Mouse (Mus musculus): ENCODE results near the gene Abr. TPM values are rescaled to one million over a fixed set of nuclear protein-coding genes. Genes with fewer than 3 reads are reported as not detected.
A peak's percentile ranks its signal among the peaks of the same experiment; 100 is the strongest.

The Abr gene
- polyA plus RNA-seq, 1 experiment from 2014 or later: 30.7 TPM

DNA sequence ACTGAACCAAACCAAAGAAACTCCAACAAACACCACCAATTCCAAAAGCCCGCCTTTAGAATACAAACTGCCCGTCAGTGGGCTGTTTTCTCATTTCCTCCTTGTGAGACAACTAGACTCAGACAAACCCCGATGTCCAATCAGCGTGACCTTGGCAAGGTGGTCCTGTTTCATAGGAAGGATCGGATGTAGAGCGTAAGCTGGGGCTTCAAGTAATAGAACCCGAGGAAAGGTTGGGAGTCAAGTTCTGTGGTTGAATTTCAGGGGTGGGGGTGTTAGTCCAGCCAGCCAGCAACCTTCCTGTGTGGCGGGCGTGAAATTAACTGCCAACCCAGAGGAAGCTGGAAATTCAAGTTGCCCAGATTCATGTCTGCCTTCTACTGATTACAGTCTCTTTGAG, 22.9 kb upstream of the Abr start:
- ATAC-seq (replicated peaks; ENCODE audit: low FRiP score, low read depth): peak; percentile 45; the same call in 1 of the 2 replicates
- Histone ChIP-seq H3K27ac (no peak overlapping the region), H3K4me3 (replicated peaks; ENCODE audit: low read depth, low read length) (no peak overlapping the region), H3K4me2 (ENCODE audit: low read length) (no peak overlapping the region), H3K36me3 (ENCODE audit: insufficient read depth, low read length) (no peaks in the 10 kb centered on the region), H3K27me3 (ENCODE audit: insufficient read depth, low read length) (no peaks in the 10 kb centered on the region), H3K9ac (ENCODE audit: low read depth, low read length) (no peak overlapping the region), H3K9me3 (replicated peaks; ENCODE audit: low read length) (no peaks in the 10 kb centered on the region), H3K4me1 (replicated peaks; ENCODE audit: insufficient read depth, low read length) (no peaks in the 10 kb centered on the region; the same call in 1 of the 2 replicates)
- DNase-seq (ENCODE audit: low spot score): peak; percentile 77
- 28% methylated on average over 9 of the region's 9 CpGs for WGBS
- TF ChIP-seq CTCF (IDR thresholded peaks at IDR 0.05; ENCODE audit: low read depth): no peak

DNA sequence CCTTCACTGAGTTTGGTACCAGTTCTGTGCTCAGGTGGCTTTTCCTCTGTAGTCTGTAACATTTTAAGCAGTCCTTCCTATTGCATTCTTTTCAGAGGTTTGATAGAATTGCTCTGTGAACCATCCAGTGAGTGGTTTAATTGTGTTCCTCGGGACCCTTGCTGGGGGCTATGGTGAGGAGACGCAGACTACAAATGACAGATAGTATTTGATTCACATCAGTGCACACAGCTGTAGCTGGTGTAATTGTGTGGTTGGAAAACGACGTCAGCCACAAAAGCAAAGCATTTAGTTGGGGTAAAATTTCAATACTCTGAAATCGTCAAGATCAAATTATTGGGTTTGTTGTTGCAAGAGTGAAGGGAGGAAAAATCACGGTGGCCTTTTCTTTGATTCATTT, 22.1 kb upstream of the Abr start:
- H3K9ac ChIP-seq (ENCODE audit: low read depth, low read length): no peak overlapping the region
- ATAC-seq (replicated peaks; ENCODE audit: low FRiP score, low read depth): no peak
- H3K27me3 ChIP-seq (ENCODE audit: insufficient read depth, low read length): no peaks in the 10 kb centered on the region
- H3K4me3 ChIP-seq (replicated peaks; ENCODE audit: low read depth, low read length): no peak overlapping the region
- no peak for DNase-seq (ENCODE audit: low spot score)
- no peaks in the 10 kb centered on the region for H3K36me3 ChIP-seq (ENCODE audit: insufficient read depth, low read length)
- no peak for TF ChIP-seq CTCF (IDR thresholded peaks at IDR 0.05; ENCODE audit: low read depth)
- H3K27ac ChIP-seq: no peak overlapping the region
- H3K9me3 ChIP-seq (replicated peaks; ENCODE audit: low read length): no peaks in the 10 kb centered on the region
- 36% methylated on average over 6 of the region's 6 CpGs for WGBS
- H3K4me1 ChIP-seq (replicated peaks; ENCODE audit: insufficient read depth, low read length): no peaks in the 10 kb centered on the region; the same call in 1 of the 2 replicates
- H3K4me2 ChIP-seq (ENCODE audit: low read length): no peak overlapping the region

GRCm38 (mm10) chr11:76640231-76640630, 18.1 kb upstream of the Abr start:
- H3K4me3 ChIP-seq (replicated peaks; ENCODE audit: low read depth, low read length): no peak overlapping the region
- no peaks in the 10 kb centered on the region for H3K27me3 ChIP-seq (ENCODE audit: insufficient read depth, low read length)
- no peak overlapping the region for H3K9ac ChIP-seq (ENCODE audit: low read depth, low read length)
- no peaks in the 10 kb centered on the region for H3K4me1 ChIP-seq (replicated peaks; ENCODE audit: insufficient read depth, low read length)
- ATAC-seq (replicated peaks; ENCODE audit: low FRiP score, low read depth) (no peak), DNase-seq (ENCODE audit: low spot score) (no peak)
- no peak overlapping the region for H3K4me2 ChIP-seq (ENCODE audit: low read length)
- TF ChIP-seq CTCF (IDR thresholded peaks at IDR 0.05; ENCODE audit: low read depth): no peak
- H3K36me3 ChIP-seq (ENCODE audit: insufficient read depth, low read length): no peaks in the 10 kb centered on the region
- no peaks in the 10 kb centered on the region for H3K9me3 ChIP-seq (replicated peaks; ENCODE audit: low read length)
- no peak overlapping the region for H3K27ac ChIP-seq
- WGBS: 73% methylated on average over 4 of the region's 4 CpGs

GRCm38 (mm10) chr11:76639269-76639985, 17.3 kb upstream of the Abr start:
- Histone ChIP-seq H3K27me3 (ENCODE audit: insufficient read depth, low read length) (no peaks in the 10 kb centered on the region), H3K4me2 (ENCODE audit: low read length) (no peak overlapping the region), H3K4me1 (replicated peaks; ENCODE audit: insufficient read depth, low read length) (no peaks in the 10 kb centered on the region), H3K9me3 (replicated peaks; ENCODE audit: low read length) (no peaks in the 10 kb centered on the region), H3K27ac (no peak overlapping the region), H3K36me3 (ENCODE audit: insufficient read depth, low read length) (no peaks in the 10 kb centered on the region), H3K9ac (ENCODE audit: low read depth, low read length) (no peak overlapping the region), H3K4me3 (replicated peaks; ENCODE audit: low read depth, low read length) (no peak overlapping the region)
- DNase-seq (ENCODE audit: low spot score): no peak
- WGBS: 71% methylated on average over 17 of the region's 17 CpGs
- no peak for ATAC-seq (replicated peaks; ENCODE audit: low FRiP score, low read depth)
- no peak for TF ChIP-seq CTCF (IDR thresholded peaks at IDR 0.05; ENCODE audit: low read depth)

GRCm38 (mm10) chr11:76630487-76630886, 8.4 kb upstream of the Abr start:
- H3K27ac ChIP-seq: no peak overlapping the region
- H3K4me1 ChIP-seq (replicated peaks; ENCODE audit: insufficient read depth, low read length): no peaks in the 10 kb centered on the region
- ATAC-seq (replicated peaks; ENCODE audit: low FRiP score, low read depth) (no peak), DNase-seq (ENCODE audit: low spot score) (no peak)
- no peak overlapping the region for H3K9ac ChIP-seq (ENCODE audit: low read depth, low read length)
- no peaks in the 10 kb centered on the region for H3K9me3 ChIP-seq (replicated peaks; ENCODE audit: low read length)
- no peak for TF ChIP-seq CTCF (IDR thresholded peaks at IDR 0.05; ENCODE audit: low read depth)
- WGBS: 50% methylated on average over 5 of the region's 5 CpGs
- H3K4me3 ChIP-seq (replicated peaks; ENCODE audit: low read depth, low read length): no peak overlapping the region
- H3K4me2 ChIP-seq (ENCODE audit: low read length): no peak overlapping the region
- H3K36me3 ChIP-seq (ENCODE audit: insufficient read depth, low read length): no peaks in the 10 kb centered on the region
- H3K27me3 ChIP-seq (ENCODE audit: insufficient read depth, low read length): no peaks in the 10 kb centered on the region

DNA sequence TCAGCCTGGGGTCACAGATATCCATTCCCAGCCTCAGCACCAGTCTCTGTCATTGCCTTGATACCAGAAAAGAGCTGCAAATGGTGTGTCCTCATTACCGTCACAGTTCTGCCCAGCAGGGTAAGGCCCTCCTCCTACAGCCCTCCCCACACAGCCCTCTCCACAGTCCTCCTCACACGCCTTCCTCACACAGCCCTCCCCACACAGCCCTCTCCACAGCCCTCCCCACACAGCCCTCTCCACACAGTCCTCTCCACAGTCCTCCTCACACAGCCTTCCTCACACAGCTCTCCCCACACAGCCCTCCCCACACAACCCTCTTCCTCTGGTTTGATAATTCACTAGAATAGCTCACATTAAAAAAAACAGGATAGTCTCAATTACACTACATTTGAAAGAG, 7.9 kb upstream of the Abr start:
- no peak overlapping the region for H3K4me2 ChIP-seq (ENCODE audit: low read length)
- H3K9me3 ChIP-seq (replicated peaks; ENCODE audit: low read length): no peaks in the 10 kb centered on the region
- WGBS: 38% methylated on average over 2 of the region's 2 CpGs
- no peak overlapping the region for H3K27ac ChIP-seq
- DNase-seq (ENCODE audit: low spot score): peak; percentile 43
- no peak for TF ChIP-seq CTCF (IDR thresholded peaks at IDR 0.05; ENCODE audit: low read depth)
- H3K4me3 ChIP-seq (replicated peaks; ENCODE audit: low read depth, low read length): no peak overlapping the region
- no peaks in the 10 kb centered on the region for H3K4me1 ChIP-seq (replicated peaks; ENCODE audit: insufficient read depth, low read length)
- H3K9ac ChIP-seq (ENCODE audit: low read depth, low read length): no peak overlapping the region
- peak; percentile 72 for ATAC-seq (replicated peaks; ENCODE audit: low FRiP score, low read depth)
- no peaks in the 10 kb centered on the region for H3K27me3 ChIP-seq (ENCODE audit: insufficient read depth, low read length)
- H3K36me3 ChIP-seq (ENCODE audit: insufficient read depth, low read length): no peaks in the 10 kb centered on the region

- no peak for TF ChIP-seq CTCF (IDR thresholded peaks at IDR 0.05; ENCODE audit: low read depth)
- Histone ChIP-seq H3K27me3 (ENCODE audit: insufficient read depth, low read length) (no peaks in the 10 kb centered on the region), H3K9ac (ENCODE audit: low read depth, low read length) (no peak overlapping the region), H3K4me3 (replicated peaks; ENCODE audit: low read depth, low read length) (no peak overlapping the region), H3K9me3 (replicated peaks; ENCODE audit: low read length) (no peaks in the 10 kb centered on the region), H3K4me1 (replicated peaks; ENCODE audit: insufficient read depth, low read length) (no peaks in the 10 kb centered on the region), H3K36me3 (ENCODE audit: insufficient read depth, low read length) (no peaks in the 10 kb centered on the region), H3K4me2 (ENCODE audit: low read length) (no peak overlapping the region), H3K27ac (no peak overlapping the region)
- 58% methylated on average over 5 of the region's 5 CpGs for WGBS
- DNase-seq (ENCODE audit: low spot score) (no peak), ATAC-seq (replicated peaks; ENCODE audit: low FRiP score, low read depth) (no peak)
These were observed 6.5 kb upstream of the Abr start for GRCm38 (mm10) chr11:76628613-76629012.

Data from kidney, postnatal 0 days (tissue).